Mouse (Mus musculus) bone marrow macrophage, adult 2 months (primary cell): ENCODE data around the gene Alpl.

Source experiments
- CTCF ChIP-seq: IDR thresholded peaks from 2 replicates; pipeline ENCODE4 v1.5.1; 2012; ENCODE audit warnings: low read depth, mild to moderate bottlenecking, low read length, moderate library complexity
- POLR2A ChIP-seq: IDR thresholded peaks from 2 replicates; pipeline ENCODE4 v1.6.1; 2012; ENCODE audit warnings: mild to moderate bottlenecking, low read depth, low read length, borderline replicate concordance

GRCm38 (mm10) chr4:137839452-137839851 lies 43.3 kb upstream of the Alpl start:
- no peak for TF ChIP-seq POLR2A
- no peak for TF ChIP-seq CTCF
